Mouse (Mus musculus) right cerebral cortex, postnatal 14 days (tissue): ENCODE measurements at regions not wholly inside any gene's neighbourhood (a gene's known extent, or its start where the extent isn't known, plus 50 kb on each side); places are given as distances from the start of the nearest gene placed in this dataset.

ENCODE experiments used
- DNase-seq: peaks from one replicate; pipeline ENCODE4 v3.0.0; 2022

DNA sequence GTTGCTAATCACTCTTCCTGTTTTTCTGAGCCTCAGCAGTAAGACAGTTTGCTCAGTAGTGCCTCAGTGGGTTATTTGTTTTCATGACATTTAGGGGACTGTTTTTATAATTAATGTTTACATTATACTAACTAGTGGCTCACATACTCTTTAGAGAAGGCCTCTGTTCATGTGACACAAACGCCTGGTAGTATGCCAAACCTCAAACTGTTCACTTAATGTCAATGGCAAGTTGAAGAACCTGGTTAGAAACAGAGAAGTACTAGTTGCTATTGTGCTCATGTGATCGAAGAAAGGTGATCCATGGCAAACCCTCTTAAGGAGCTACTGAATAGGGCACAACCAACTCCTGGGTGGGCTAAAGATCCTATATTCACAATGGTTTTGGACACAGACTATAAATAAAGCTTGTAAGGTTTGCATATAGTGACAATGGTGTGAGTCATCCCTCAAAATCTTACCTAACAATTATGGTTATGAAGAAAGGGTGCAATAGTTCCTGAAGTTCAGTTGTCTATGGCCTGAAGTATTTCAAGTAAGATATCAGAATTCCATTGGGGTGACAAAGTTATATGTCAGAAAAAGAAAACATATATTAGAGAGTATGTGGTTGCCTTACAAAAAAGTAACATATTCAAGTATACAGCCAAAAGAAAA, 340.1 kb upstream of the Dph6 start:
- DNase-seq: no peak

DNA sequence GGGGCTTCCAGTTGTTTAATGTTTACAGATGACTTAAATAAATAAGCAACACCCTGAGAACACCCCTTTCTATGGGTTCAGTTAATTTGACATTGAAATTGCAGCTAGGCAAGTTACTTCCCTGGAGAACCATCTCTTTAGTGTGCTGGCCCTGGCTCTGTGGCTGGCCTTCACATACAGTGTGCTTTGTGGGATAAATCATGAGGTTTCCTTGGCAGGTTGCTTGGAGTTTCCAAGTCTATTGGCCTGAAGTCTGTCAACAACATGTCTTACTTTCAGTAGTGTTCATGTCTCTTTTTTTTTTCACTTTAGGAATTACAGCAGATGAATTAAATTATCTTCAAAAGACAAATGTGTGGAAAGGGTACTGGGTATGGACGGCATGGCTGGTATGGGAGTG, 359.2 kb upstream of the Dph6 start:
- no peak for DNase-seq

DNA sequence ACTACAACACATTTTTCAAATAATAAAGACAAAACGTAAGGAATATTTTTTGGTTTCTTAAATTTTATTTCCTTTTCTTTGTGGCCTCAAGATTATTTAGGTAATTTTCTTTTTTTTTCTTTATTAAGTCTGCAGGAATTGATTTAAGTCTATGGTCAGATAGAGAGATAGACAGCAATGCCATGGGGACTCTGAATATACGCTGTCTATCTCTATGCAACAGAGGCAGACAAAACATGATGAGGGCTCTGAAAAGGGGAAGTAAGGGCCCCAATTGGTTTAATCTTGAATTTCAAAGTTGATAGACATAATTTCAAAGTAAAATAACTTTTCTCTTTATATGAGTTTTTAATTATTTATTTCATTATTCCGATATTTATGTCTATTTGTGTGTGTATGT, 372.0 kb upstream of the Dph6 start:
- no peak for DNase-seq

DNA sequence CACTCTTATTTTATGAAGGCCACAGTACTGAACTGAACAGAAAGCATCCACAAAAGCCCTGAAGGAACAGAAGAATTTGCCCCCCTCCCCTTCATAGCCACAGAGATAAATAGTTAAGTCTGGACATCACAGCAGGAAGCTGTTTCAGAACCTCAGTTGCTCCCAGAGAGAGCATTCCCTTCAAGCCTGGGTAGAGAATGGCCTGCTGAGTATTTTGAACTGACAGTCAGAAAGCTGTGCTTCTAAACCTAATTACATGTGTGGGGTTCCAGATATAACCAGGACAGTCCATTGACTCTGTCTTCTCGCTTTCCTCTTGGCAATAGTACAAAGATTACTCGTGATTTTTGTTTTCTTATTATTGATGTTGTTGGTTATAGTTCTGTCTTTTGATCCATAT, 376.4 kb upstream of the Dph6 start:
- no peak for DNase-seq

DNA sequence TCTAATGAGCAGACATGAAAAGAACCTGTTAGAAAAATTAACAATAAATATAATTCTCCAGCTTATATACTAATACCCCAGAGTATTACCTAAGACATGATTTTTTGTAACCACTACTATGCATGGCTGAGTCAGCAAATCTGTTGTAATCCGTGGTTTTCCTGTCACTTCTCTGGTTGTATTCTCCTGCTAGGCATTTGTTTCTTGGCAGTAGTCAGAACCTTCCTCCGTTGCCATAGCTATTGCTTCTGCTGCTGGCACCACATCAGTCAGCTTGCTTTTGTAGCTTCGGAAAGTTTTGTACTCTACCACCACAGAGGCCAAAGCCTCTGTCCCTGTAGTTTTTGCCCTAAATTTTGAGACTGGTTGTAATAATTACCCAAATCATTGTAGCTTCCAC, 381.4 kb upstream of the Dph6 start:
- no peak for DNase-seq

- no peak for DNase-seq
Measured at GRCm38 (mm10) chr2:115042299-115042785, 387.6 kb upstream of the Dph6 start.

DNA sequence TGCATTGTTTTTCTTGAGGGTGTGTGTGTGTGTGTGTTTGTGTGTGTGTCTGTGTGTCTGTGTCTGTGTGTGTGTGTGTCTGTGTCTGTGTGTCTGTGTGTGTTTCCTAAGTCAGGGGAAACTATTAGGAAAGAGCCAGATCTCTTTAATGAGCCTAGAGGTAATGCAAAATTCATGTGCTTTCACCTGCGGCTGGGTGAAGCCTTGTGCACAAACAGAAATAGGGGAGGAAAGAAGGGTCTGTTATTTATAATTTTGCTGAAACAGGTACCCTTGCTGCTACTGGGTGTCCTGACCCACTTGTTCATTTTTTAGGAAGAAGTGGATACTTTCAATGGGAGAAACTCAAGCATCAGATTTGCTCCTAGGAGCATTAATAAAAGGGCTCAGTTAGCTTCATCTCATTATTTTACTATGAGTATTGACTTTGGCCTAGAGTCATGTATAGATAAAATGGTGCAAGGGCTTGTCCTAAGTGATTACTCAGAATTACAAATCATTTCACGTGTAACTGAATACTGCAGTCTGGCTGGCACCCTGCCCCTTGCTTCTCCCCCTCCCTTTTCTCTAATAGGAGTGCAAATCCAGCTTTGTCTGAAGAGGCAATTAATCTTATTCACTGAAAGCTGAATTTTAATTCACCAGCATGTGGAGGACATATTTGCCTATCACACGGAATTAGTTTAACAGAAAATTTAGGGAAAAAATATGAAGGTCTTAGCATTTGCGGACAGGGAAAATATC, 401.7 kb upstream of the Dph6 start:
- peak; percentile 11 for DNase-seq

- no peak for DNase-seq
Measured at GRCm38 (mm10) chr2:115057200-115057599, 402.4 kb upstream of the Dph6 start.

GRCm38 (mm10) chr2:115067489-115068163, 412.9 kb upstream of the Dph6 start:
- no peak for DNase-seq

- DNase-seq: no peak
Measured at GRCm38 (mm10) chr2:115069704-115070103, 414.9 kb upstream of the Dph6 start.

DNA sequence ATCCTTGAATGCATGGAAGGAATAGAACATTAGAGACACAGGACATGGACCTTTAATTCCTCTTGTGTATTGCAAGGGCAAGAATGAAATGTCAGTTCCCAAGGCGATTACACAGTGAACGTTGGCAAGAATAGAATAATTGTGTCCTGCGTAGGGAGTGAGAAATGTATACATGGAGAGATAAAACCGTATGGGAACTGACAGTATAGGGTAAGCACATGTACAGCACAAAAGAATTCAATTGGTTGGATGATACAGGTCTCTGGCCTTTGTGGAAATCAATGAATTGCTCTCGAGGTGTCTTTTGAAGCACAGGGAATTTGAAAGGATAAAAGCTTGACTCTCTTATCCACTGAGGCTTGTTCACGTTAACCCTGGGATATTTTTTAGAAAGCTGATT, 415.4 kb upstream of the Dph6 start:
- no peak for DNase-seq

GRCm38 (mm10) chr2:115070666-115071065, 415.9 kb upstream of the Dph6 start:
- no peak for DNase-seq

GRCm38 (mm10) chr2:115081563-115082291, 427.0 kb upstream of the Dph6 start:
- no peak for DNase-seq

GRCm38 (mm10) chr2:115082292-115082809, 427.6 kb upstream of the Dph6 start:
- no peak for DNase-seq

DNA sequence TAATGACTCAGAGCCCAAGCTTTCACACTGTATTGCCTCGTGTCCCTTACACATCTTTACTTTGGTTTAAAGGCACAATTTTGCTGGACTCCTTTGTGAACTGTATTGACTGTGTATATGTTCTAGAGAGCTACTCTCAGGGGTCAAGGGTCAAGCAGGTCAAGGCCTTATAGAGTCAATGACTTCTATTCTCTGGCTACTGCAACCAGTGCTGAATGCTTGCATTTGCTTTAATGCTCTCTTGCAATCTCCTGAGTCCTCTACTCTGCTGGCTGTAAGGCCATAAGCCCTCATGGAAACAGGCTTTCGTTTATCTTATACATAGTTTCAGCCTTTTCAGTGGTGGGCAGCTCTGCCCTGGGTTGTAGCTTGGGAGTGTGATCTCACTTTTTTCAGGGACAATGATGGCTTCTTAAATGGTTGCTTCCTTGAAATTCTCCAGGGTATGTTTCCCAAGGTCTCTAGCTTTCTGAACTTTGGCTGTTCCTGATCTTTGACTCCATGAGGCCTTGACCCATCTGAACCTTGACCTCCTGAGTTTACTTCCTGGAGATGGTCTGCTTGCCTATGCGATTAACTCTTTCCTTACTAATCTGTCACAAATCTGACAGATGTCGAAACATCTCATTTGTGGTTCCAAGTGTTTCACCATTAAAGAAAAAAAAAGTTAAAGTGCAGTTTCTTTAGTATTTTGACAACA, 433.8 kb upstream of the Dph6 start:
- no peak for DNase-seq

DNA sequence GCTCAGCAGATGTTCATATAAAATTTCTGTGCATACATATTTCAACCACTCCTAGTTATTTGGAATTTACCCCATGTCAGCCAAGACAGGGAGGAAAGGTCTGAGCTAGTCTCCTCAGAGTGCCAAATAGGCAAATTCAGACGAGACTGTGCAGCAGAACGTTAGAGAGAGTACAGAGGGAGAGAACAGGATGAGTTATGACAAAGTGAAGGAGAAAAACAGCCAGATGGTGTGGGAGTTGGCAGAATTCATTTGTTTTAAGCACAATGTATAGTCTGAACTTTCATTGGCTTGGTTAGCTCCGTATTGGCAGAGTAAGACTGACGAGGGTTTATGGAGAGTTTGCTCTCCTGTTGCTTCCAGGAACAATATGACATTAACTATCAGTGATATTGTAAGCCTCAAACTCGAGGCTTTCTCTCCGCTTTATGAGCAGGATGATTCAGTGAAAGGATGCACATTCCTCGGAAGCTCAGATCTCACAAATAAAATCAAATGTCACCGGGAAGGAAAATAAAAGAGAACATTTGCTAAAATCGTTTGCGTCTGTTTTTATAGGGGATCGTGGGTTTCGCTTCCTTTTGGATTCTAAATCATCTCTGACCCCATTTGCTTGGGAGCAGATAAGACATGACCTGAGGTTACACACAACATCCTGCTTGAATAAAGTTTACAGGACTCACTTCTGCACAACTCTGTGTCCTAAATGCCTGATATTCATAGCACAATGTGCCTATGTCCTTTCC, 435.8 kb upstream of the Dph6 start:
- no peak for DNase-seq

GRCm38 (mm10) chr2:115095351-115095750, 440.6 kb upstream of the Dph6 start:
- DNase-seq: no peak

- no peak for DNase-seq
Measured at GRCm38 (mm10) chr2:115101501-115101900, 446.7 kb upstream of the Dph6 start.

DNA sequence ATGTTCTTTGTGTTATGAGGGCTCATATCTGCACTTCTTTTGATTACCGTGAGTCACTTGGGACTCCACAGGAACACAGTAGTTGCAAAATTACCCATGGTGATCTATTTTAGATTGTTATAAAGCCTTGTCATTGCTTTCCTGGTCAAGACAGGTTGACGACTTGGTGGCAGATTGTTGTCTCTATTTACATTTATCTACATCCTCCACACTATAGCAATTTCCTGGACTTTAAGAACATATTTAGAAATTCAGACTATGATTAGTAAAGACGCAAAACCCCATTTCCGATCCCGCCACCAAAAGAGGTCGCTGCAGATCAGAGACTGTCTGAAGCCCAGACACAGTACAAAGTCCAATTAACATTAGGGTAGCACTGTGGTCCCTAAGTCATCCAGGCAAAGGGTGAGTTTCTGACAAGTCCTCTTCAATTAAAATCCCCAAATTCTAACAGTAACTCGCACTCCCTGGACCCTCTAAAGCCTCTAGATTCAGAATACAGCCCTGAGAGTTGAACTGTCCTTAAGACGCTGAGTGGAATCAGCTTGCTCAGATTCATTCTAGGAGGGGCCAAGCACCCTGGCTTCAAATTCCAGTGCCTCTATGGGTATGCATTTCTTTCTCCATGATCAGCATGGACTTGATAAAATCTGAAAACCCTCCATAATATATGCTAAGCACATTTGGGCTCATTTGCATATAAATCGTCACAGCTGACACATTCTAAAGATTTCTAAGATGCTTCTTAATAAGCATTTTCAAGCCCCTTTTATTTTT, 461.9 kb upstream of the BC052040 start:
- DNase-seq: no peak

DNA sequence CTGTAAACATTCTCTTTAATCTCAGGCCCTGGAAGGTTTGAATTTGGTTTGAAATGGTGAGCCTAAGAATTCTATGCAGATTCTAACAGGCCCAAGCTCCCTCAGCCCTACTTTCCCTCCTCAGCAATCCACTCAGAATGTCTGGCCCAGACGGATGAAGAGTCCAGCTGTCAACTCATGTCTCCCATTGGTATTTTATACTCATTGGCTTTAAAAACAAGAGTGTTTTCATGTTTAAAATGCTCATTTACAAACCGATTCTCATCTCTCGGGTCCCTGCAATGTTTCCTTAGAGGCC, 461.4 kb upstream of the BC052040 start:
- no peak for DNase-seq
